Mouse (Mus musculus) limb, embryonic 10.5 days (tissue): ENCODE data around the gene Gla. TPM values are rescaled to one million over a fixed set of nuclear protein-coding genes. Genes with fewer than 3 reads are reported as not detected.
"Not testable (repeated sequence)": the region's sequence is repeated elsewhere in the genome, so short reads cannot be mapped to it uniquely, and the experiment has no call there.

ENCODE experiments used
- DNase-seq: peaks from one replicate; pipeline ENCODE4 v3.0.0-alpha.2; 2017; ENCODE audit warnings: low spot score
- H3K27ac ChIP-seq: fragments of 300-500 bp; sonication (generic); 2 replicates; pipeline ENCODE4 v1.5.1; 2016; ENCODE audit warnings: mild to moderate bottlenecking
- H3K27me3 ChIP-seq: fragments of 300-500 bp; sonication (generic); 2 replicates; pipeline ENCODE4 v1.6.1; 2016; ENCODE audit warnings: low read depth, mild to moderate bottlenecking; ENCODE audit not compliant: poor library complexity, severe bottlenecking
- H3K36me3 ChIP-seq: fragments of 300-500 bp; sonication (generic); 2 replicates; pipeline ENCODE4 v1.6.1; 2016; ENCODE audit warnings: mild to moderate bottlenecking, moderate library complexity
- H3K4me1 ChIP-seq: fragments of 300-500 bp; sonication (generic); 2 replicates; pipeline ENCODE4 v1.6.1; 2016
- H3K4me3 ChIP-seq: fragments of 300-500 bp; sonication (generic); 2 replicates; pipeline ENCODE4 v1.5.1; 2016; ENCODE audit warnings: mild to moderate bottlenecking, moderate library complexity
- H3K9me3 ChIP-seq: fragments of 300-500 bp; sonication (generic); replicated peaks from 2 replicates; pipeline ENCODE4 v1.6.1; 2016; ENCODE audit warnings: mild to moderate bottlenecking
- WGBS: fragments of 180-500 bp; shearing (Covaris S2); methylation state at CpG from one replicate; pipeline ENCODE4 v1.1.7; 2016; 5-methylcytosine and 5-hydroxymethylcytosine counted together
- polyA plus RNA-seq: library from polyadenylated mRNA; unstranded; fragments of >200 nt; fragmentation: Nextera tagmentation; extraction: Ambion mirVana; gene quantifications from 2 replicates; pipeline ENCODE4 v1.2.1, GENCODE M21; 2016

Gene Gla
- polyA plus RNA-seq, 1 experiment from 2014 or later: 6.8 TPM

DNA sequence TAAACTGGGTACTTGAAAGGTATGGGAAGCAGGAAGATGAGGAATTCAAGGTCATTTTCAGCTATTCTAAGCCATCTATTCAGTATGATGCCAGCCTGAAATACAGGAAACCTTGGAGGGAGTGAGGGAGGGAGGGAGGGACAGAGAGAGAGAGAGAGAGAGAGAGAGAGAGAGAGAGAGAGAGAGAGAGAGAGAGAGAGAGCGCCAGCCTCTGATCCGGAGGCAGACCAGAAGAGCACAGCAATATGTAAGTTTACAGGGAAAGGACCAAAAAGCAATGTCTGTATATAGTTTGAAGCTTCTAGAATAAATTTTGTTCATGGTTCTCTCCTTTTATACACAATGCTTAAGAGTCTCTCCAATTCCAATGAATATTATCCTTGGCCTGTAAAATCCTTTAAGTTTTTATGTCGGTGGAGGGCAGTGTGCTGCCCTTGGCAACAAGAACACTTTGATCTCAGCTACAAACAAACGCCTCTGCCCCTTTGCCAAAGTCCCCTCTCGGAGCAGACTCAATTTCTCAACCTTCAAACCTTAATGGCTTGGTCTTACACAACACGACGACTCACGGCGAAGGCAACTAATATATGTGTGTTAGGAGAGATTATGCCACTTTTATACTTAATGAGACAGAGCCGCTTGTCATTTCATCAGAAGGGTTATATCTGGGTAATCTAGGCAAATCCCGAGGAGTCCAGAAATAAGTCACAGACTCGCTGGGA, 60.4 kb downstream of the Gla start:
- H3K27ac ChIP-seq: peak overlapping the region; percentile 91
- DNase-seq: peak; percentile 31
- H3K9me3 ChIP-seq: no peaks in the 10 kb centered on the region
- peaks cover 18% of the 10 kb centered on the region for H3K36me3 ChIP-seq
- 27% methylated on average over 12 of the region's 12 CpGs for WGBS
- H3K4me3 ChIP-seq: peak overlapping the region; percentile 63
- H3K4me1 ChIP-seq: no peaks in the 10 kb centered on the region
- peaks cover 23% of the 10 kb centered on the region for H3K27me3 ChIP-seq

DNA sequence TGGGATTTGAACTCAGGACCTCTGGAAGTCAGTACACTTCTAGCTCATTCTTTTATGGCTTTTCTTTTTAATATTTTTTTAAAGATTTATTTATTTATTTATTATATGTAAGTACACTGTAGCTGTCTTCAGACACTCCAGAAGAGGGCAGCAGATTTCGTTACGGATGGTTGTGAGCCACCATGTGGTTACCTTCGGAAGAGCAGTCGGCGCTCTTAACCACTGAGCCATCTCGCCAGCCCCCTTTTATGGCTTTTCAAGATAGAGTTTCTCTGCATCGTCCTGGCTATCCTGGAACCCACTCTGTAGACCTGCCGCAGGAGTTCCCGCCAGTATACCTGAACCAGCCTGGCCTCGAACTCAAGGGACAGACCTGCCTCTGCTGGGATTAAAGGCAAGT, 61.1 kb downstream of the Gla start:
- Histone ChIP-seq H3K27me3 (peaks cover 17% of the 10 kb centered on the region), H3K4me3 (peak overlapping the region; percentile 63; the same call in 1 of the 2 replicates), H3K36me3 (peaks cover 23% of the 10 kb centered on the region)
- not testable (repeated sequence) for DNase-seq, H3K9me3 ChIP-seq, H3K27ac ChIP-seq, H3K4me1 ChIP-seq
- 81% methylated on average over 10 of the region's 10 CpGs for WGBS

Other genes with a start within 250 kb of the Gla start
- 0.78 and 0.95 TPM in 2 replicates for gene Drp2, start 196.6 kb downstream of the Gla start, polyA plus RNA-seq
- 0.13 TPM in 1 of 2 replicates, not detected in the other for gene Taf7l, start 124.6 kb downstream of the Gla start, polyA plus RNA-seq
- 90.7 and 117 TPM in 2 replicates for gene Timm8a1, start 59.3 kb downstream of the Gla start, polyA plus RNA-seq
- 0.50 and 0.70 TPM in 2 replicates for gene Btk, start 17.6 kb downstream of the Gla start, polyA plus RNA-seq
- gene Rpl36a, start 15.5 kb downstream of the Gla start, polyA plus RNA-seq: 332 and 430 TPM in 2 replicates
- 196 and 211 TPM in 2 replicates for gene Hnrnph2, start 54 bp upstream of the Gla start, polyA plus RNA-seq
- gene Armcx4, start 85.4 kb upstream of the Gla start, polyA plus RNA-seq: 5.5 and 6.3 TPM in 2 replicates
- gene Armcx1, start 116.8 kb upstream of the Gla start, polyA plus RNA-seq: 30.7 and 44.3 TPM in 2 replicates
- gene Armcx6, start 150.3 kb upstream of the Gla start, polyA plus RNA-seq: 16.4 and 21.7 TPM in 2 replicates
- 35.4 and 47.4 TPM in 2 replicates for gene Armcx3, start 155.5 kb upstream of the Gla start, polyA plus RNA-seq
- 69.2 and 79.6 TPM in 2 replicates for gene Armcx2, start 208.1 kb upstream of the Gla start, polyA plus RNA-seq